Mouse (Mus musculus): ENCODE measurements at regions not wholly inside any gene's neighbourhood (a gene's known extent, or its start where the extent isn't known, plus 50 kb on each side); places are given as distances from the start of the nearest gene placed in this dataset.
A peak's percentile ranks its signal among the peaks of the same experiment; 100 is the strongest.

DNA sequence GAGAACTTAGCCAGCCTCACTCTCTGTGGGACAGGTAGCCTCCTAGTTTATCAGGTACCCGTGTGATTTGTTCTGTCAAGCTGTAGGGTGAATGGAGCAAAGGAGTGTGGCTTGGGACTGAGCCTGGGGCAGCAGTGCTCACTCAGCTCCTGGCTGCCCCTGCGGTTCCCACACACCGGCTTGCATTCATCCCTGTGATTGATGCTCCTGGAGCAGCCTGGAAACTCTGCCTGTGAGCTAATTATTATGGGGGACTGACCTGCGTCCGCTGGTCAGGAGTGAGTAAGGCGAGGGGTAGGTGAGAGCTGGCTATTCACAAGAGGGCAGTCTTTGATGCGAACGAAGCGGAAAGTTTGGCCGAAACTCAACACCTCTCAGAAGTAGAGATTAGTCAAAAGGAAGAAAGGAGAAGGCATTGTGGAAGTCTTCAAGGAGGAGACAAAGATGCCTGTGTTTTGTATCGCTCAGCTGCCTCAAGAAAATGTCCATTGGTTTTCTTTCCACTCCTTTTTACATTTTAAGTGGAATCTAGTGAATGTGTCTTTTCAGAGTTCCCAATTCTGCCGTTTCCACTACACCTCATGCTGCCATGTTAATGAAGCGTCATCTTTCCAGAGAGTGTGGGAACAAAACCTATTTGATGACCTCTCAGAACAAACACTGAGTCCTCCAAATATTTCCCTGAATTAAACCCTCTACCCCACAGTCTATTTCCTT is 142.7 kb upstream of the Car8 start:
- Histone ChIP-seq H3K9me3 (replicated peaks; ENCODE audit: control insufficient read depth, low read length) (no peaks in the 10 kb centered on the region), H3K36me3 (ENCODE audit: control insufficient read depth, insufficient read depth, low read length) (no peaks in the 10 kb centered on the region), H3K4me1 (ENCODE audit: control insufficient read depth, insufficient read depth, low read length) (no peaks in the 10 kb centered on the region; the same call in 1 of the 2 replicates), H3K27ac (ENCODE audit: low read depth, low read length) (peak overlapping the region; percentile 2; the same call in 1 of the 2 replicates), H3K4me2 (ENCODE audit: low read length) (no peak overlapping the region), H3K9ac (ENCODE audit: low read length) (no peak overlapping the region), H3K27me3 (replicated peaks; ENCODE audit: control insufficient read depth, insufficient read depth, low read length) (no peaks in the 10 kb centered on the region), H3K4me3 (ENCODE audit: low read depth, low read length) (no peak overlapping the region)
- ATAC-seq = peak; percentile 87
- DNase-seq (ENCODE audit: low spot score) = peak; percentile 68
- 7% methylated on average over 13 of the region's 13 CpGs for WGBS

- H3K4me1 ChIP-seq (ENCODE audit: control insufficient read depth, insufficient read depth, low read length) = no peaks in the 10 kb centered on the region; the same call in 1 of the 2 replicates
- no peaks in the 10 kb centered on the region for H3K36me3 ChIP-seq (ENCODE audit: control insufficient read depth, insufficient read depth, low read length)
- H3K27ac ChIP-seq (ENCODE audit: low read depth, low read length) = peak overlapping the region; percentile 2; the same call in 1 of the 2 replicates
- no peak overlapping the region for H3K4me3 ChIP-seq (ENCODE audit: low read depth, low read length)
- DNase-seq (ENCODE audit: low spot score) (peak; percentile 86), ATAC-seq (peak; percentile 70)
- no peak overlapping the region for H3K4me2 ChIP-seq (ENCODE audit: low read length)
- no peak overlapping the region for H3K9ac ChIP-seq (ENCODE audit: low read length)
- no peaks in the 10 kb centered on the region for H3K27me3 ChIP-seq (replicated peaks; ENCODE audit: control insufficient read depth, insufficient read depth, low read length)
- whole genome bisulfite sequencing = 54% methylated on average over 5 of the region's 5 CpGs
- no peaks in the 10 kb centered on the region for H3K9me3 ChIP-seq (replicated peaks; ENCODE audit: control insufficient read depth, low read length)
Measured at GRCm38 (mm10) chr4:8380711-8381338, 142.0 kb upstream of the Car8 start.

- Histone ChIP-seq H3K4me2 (ENCODE audit: low read length) (no peak overlapping the region), H3K9me3 (replicated peaks; ENCODE audit: control insufficient read depth, low read length) (no peaks in the 10 kb centered on the region), H3K27me3 (replicated peaks; ENCODE audit: control insufficient read depth, insufficient read depth, low read length) (no peaks in the 10 kb centered on the region), H3K36me3 (ENCODE audit: control insufficient read depth, insufficient read depth, low read length) (no peaks in the 10 kb centered on the region), H3K4me3 (ENCODE audit: low read depth, low read length) (no peak overlapping the region), H3K27ac (ENCODE audit: low read depth, low read length) (no peak overlapping the region), H3K4me1 (ENCODE audit: control insufficient read depth, insufficient read depth, low read length) (no peaks in the 10 kb centered on the region), H3K9ac (ENCODE audit: low read length) (no peak overlapping the region)
- 77% methylated on average over 6 of the region's 6 CpGs for WGBS
- no peak for DNase-seq (ENCODE audit: low spot score)
- no peak for ATAC-seq
Measured at GRCm38 (mm10) chr4:8374737-8375489, 136.1 kb upstream of the Car8 start.

GRCm38 (mm10) chr4:8374061-8374460 is 135.2 kb upstream of the Car8 start:
- Histone ChIP-seq H3K36me3 (ENCODE audit: control insufficient read depth, insufficient read depth, low read length) (no peaks in the 10 kb centered on the region), H3K4me1 (ENCODE audit: control insufficient read depth, insufficient read depth, low read length) (no peaks in the 10 kb centered on the region), H3K4me2 (ENCODE audit: low read length) (no peak overlapping the region), H3K9me3 (replicated peaks; ENCODE audit: control insufficient read depth, low read length) (no peaks in the 10 kb centered on the region), H3K27ac (ENCODE audit: low read depth, low read length) (no peak overlapping the region), H3K27me3 (replicated peaks; ENCODE audit: control insufficient read depth, insufficient read depth, low read length) (no peaks in the 10 kb centered on the region), H3K9ac (ENCODE audit: low read length) (no peak overlapping the region), H3K4me3 (ENCODE audit: low read depth, low read length) (no peak overlapping the region)
- no peak for ATAC-seq
- 79% methylated on average over 3 of the region's 3 CpGs for WGBS
- DNase-seq (ENCODE audit: low spot score) = no peak

GRCm38 (mm10) chr4:8372069-8372468 is 133.2 kb upstream of the Car8 start:
- no peaks in the 10 kb centered on the region for H3K4me1 ChIP-seq (ENCODE audit: control insufficient read depth, insufficient read depth, low read length)
- no peaks in the 10 kb centered on the region for H3K36me3 ChIP-seq (ENCODE audit: control insufficient read depth, insufficient read depth, low read length)
- ATAC-seq (no peak), DNase-seq (ENCODE audit: low spot score) (no peak)
- H3K9me3 ChIP-seq (replicated peaks; ENCODE audit: control insufficient read depth, low read length) = no peaks in the 10 kb centered on the region
- WGBS = 73% methylated on average over 3 of the region's 3 CpGs
- no peak overlapping the region for H3K9ac ChIP-seq (ENCODE audit: low read length)
- no peak overlapping the region for H3K27ac ChIP-seq (ENCODE audit: low read depth, low read length)
- no peak overlapping the region for H3K4me3 ChIP-seq (ENCODE audit: low read depth, low read length)
- H3K4me2 ChIP-seq (ENCODE audit: low read length) = no peak overlapping the region
- no peaks in the 10 kb centered on the region for H3K27me3 ChIP-seq (replicated peaks; ENCODE audit: control insufficient read depth, insufficient read depth, low read length)

GRCm38 (mm10) chr4:8370786-8371185 is 131.9 kb upstream of the Car8 start:
- no peak overlapping the region for H3K4me2 ChIP-seq (ENCODE audit: low read length)
- no peak overlapping the region for H3K4me3 ChIP-seq (ENCODE audit: low read depth, low read length)
- H3K4me1 ChIP-seq (ENCODE audit: control insufficient read depth, insufficient read depth, low read length) = no peaks in the 10 kb centered on the region
- H3K27me3 ChIP-seq (replicated peaks; ENCODE audit: control insufficient read depth, insufficient read depth, low read length) = no peaks in the 10 kb centered on the region
- 78% methylated on average over 9 of the region's 9 CpGs for WGBS
- no peak for DNase-seq (ENCODE audit: low spot score)
- no peaks in the 10 kb centered on the region for H3K36me3 ChIP-seq (ENCODE audit: control insufficient read depth, insufficient read depth, low read length)
- H3K9me3 ChIP-seq (replicated peaks; ENCODE audit: control insufficient read depth, low read length) = no peaks in the 10 kb centered on the region
- no peak for ATAC-seq
- H3K27ac ChIP-seq (ENCODE audit: low read depth, low read length) = no peak overlapping the region
- no peak overlapping the region for H3K9ac ChIP-seq (ENCODE audit: low read length)

- no peaks in the 10 kb centered on the region for H3K36me3 ChIP-seq (ENCODE audit: control insufficient read depth, insufficient read depth, low read length)
- H3K4me3 ChIP-seq (ENCODE audit: low read depth, low read length) = no peak overlapping the region
- WGBS = 60% methylated on average over 13 of the region's 13 CpGs
- no peak overlapping the region for H3K4me2 ChIP-seq (ENCODE audit: low read length)
- H3K9ac ChIP-seq (ENCODE audit: low read length) = no peak overlapping the region
- H3K27ac ChIP-seq (ENCODE audit: low read depth, low read length) = no peak overlapping the region
- DNase-seq (ENCODE audit: low spot score) (peak; percentile 91), ATAC-seq (peak; percentile 72)
- H3K4me1 ChIP-seq (ENCODE audit: control insufficient read depth, insufficient read depth, low read length) = no peaks in the 10 kb centered on the region
- no peaks in the 10 kb centered on the region for H3K9me3 ChIP-seq (replicated peaks; ENCODE audit: control insufficient read depth, low read length)
- no peaks in the 10 kb centered on the region for H3K27me3 ChIP-seq (replicated peaks; ENCODE audit: control insufficient read depth, insufficient read depth, low read length)
Measured at GRCm38 (mm10) chr4:8367487-8368276, 128.8 kb upstream of the Car8 start.

DNA sequence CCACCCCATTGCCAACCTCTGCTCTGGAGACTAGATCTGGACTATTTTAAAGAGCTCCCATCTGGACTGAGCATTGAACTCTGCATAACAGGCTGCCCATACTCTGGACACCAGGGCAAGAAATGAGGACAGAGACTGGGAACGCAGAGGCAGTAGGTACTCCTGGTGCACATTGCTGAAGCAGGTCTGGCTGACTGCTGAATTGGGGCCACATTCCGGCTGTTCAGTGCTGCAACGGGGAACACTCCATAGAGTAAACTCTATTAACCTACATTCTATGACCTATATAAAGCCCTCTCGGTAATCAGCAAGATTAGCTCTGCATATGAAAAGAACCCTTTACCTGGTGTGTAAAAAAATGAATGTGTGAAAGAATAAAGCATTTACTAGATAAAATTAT is 128.1 kb upstream of the Car8 start:
- no peak overlapping the region for H3K9ac ChIP-seq (ENCODE audit: low read length)
- no peak overlapping the region for H3K4me3 ChIP-seq (ENCODE audit: low read depth, low read length)
- no peaks in the 10 kb centered on the region for H3K36me3 ChIP-seq (ENCODE audit: control insufficient read depth, insufficient read depth, low read length)
- no peaks in the 10 kb centered on the region for H3K4me1 ChIP-seq (ENCODE audit: control insufficient read depth, insufficient read depth, low read length)
- 47% methylated on average over 4 of the region's 4 CpGs for WGBS
- no peaks in the 10 kb centered on the region for H3K27me3 ChIP-seq (replicated peaks; ENCODE audit: control insufficient read depth, insufficient read depth, low read length)
- H3K27ac ChIP-seq (ENCODE audit: low read depth, low read length) = no peak overlapping the region
- no peak for ATAC-seq
- H3K4me2 ChIP-seq (ENCODE audit: low read length) = no peak overlapping the region
- H3K9me3 ChIP-seq (replicated peaks; ENCODE audit: control insufficient read depth, low read length) = no peaks in the 10 kb centered on the region
- DNase-seq (ENCODE audit: low spot score) = no peak

All from forebrain, embryonic 14.5 days (tissue).